Comparison of ENCODE assay signal across 8 mouse cellular contexts in genomic region chr8:13785250-13785763, GRCm38 (mm10). TPM values are rescaled to one million over a fixed set of nuclear protein-coding genes. Genes with fewer than 3 reads are reported as not detected.
A peak's percentile ranks its signal among the peaks of the same experiment; 100 is the strongest.
DNase-seq lines count a peak whose midpoint lies in the region; ATAC-seq and TF ChIP-seq lines count a peak whose summit lies in the region.

Gene Upf3a, plus strand, starts transcription at chr8:13785615.

- no peaks in the 10 kb centered on the region for H3K9me3 ChIP-seq in CH12.LX (replicated peaks; ENCODE audit: low read length)
- H3K9me3 ChIP-seq in forebrain, embryonic 12.5 days = no peaks in the 10 kb centered on the region
- no peaks in the 10 kb centered on the region for H3K9me3 ChIP-seq in heart, postnatal 0 days (replicated peaks; ENCODE audit: control insufficient read depth, low read length)
- no peaks in the 10 kb centered on the region for H3K9me3 ChIP-seq in liver, embryonic 16.5 days (replicated peaks; ENCODE audit: control insufficient read depth, low read length)
- H3K9me3 ChIP-seq in neural tube, embryonic 13.5 days = no peaks in the 10 kb centered on the region

- peak; percentile 94 for ATAC-seq in forebrain, embryonic 12.5 days (ENCODE audit: low FRiP score)
- ATAC-seq in heart, postnatal 0 days (ENCODE audit: insufficient read depth, low read depth) = peak; percentile 95
- peak; percentile 90 for ATAC-seq in liver, embryonic 16.5 days (ENCODE audit: low read depth)
- peak; percentile 97 for ATAC-seq in neural tube, embryonic 13.5 days (ENCODE audit: low read depth)

- TF ChIP-seq CTCF in CH12.LX (conservative IDR thresholded peaks at IDR 0.05 in 1 of 2, IDR thresholded peaks at IDR 0.05 in 1 of 2; ENCODE audit: low read depth in 2 of 2, low read length in 2 of 2) = peak in 1 of 2 experiments; percentile 81; a peak in 2 of 4 replicates
- peak; percentile 84 for TF ChIP-seq CTCF in heart, postnatal 0 days (IDR thresholded peaks at IDR 0.05; ENCODE audit: low read depth)
- peak; percentile 58; the same call in 1 of the 2 replicates for TF ChIP-seq CTCF in testis, adult 2 months (IDR thresholded peaks at IDR 0.05; ENCODE audit: control insufficient read depth, insufficient read depth, insufficient replicate concordance, low read depth, low read length)

- TF ChIP-seq POLR2A in CH12.LX (IDR thresholded peaks at IDR 0.05; ENCODE audit: low read depth, low read length) = peak; percentile 98
- peak; percentile 85; the same call in 1 of the 2 replicates for TF ChIP-seq POLR2A in testis, adult 2 months (IDR thresholded peaks at IDR 0.05; ENCODE audit: control insufficient read depth, low read depth, low read length)

- DNase-seq in CH12.LX (ENCODE audit: extremely low read depth) = peak; percentile 93
- DNase-seq in c-Kit-positive CD71-positive TER-119-negative erythroid progenitor cells, embryonic 14.5 days (ENCODE audit: low read depth) = peak; percentile 88
- peak; percentile 97 for DNase-seq in heart, postnatal 0 days (ENCODE audit: low spot score)
- peak; percentile 92 to 96 for DNase-seq in kidney, postnatal 4 days

- WGBS in forebrain, embryonic 12.5 days = under 1% methylated on average over 46 of the region's 47 CpGs
- under 1% methylated on average over 43 of the region's 47 CpGs for whole genome bisulfite sequencing in heart, postnatal 0 days
- under 1% methylated on average over 47 of the region's 47 CpGs for WGBS in liver, embryonic 16.5 days (ENCODE audit: insufficient replicate concordance)
- under 1% methylated on average over 47 of the region's 47 CpGs for WGBS in neural tube, embryonic 13.5 days

- in situ Hi-C loops in CH12.LX (cut with MboI; ENCODE audit: low pct_ligation_motif_present, low pct_unique_long_range_greater_than_20kb, low sequenced_read_pairs) = loop anchor here (10.0 kb wide), 1 partner anchor 99 kb away; no protein-coding TSS in a partner anchor

- H3K79me2 ChIP-seq in CH12.LX (replicated peaks; ENCODE audit: control insufficient read depth, extremely low read depth, insufficient read depth, poor library complexity, severe bottlenecking) = no peaks in the 10 kb centered on the region; the same call in 1 of the 2 replicates

- H3K27ac ChIP-seq in CH12.LX (ENCODE audit: insufficient read depth, low read depth) = peak within 1 kb of the TSS; percentile 77
- peak within 1 kb of the TSS; percentile 99 for H3K27ac ChIP-seq in forebrain, embryonic 12.5 days
- peak within 1 kb of the TSS; percentile 99 for H3K27ac ChIP-seq in heart, postnatal 0 days (ENCODE audit: low read depth)
- peak within 1 kb of the TSS; percentile 92 for H3K27ac ChIP-seq in liver, embryonic 16.5 days (ENCODE audit: low read length)
- peak within 1 kb of the TSS; percentile 99 for H3K27ac ChIP-seq in neural tube, embryonic 13.5 days (replicated peaks)
- peak within 1 kb of the TSS; percentile 98 for H3K27ac ChIP-seq in testis, adult 2 months (ENCODE audit: control insufficient read depth, insufficient read depth, low read depth, low read length)

- H3K9ac ChIP-seq in CH12.LX (ENCODE audit: insufficient read depth, low read depth) = peak within 1 kb of the TSS; percentile 84
- peak within 1 kb of the TSS; percentile 85 for H3K9ac ChIP-seq in forebrain, embryonic 12.5 days
- H3K9ac ChIP-seq in heart, postnatal 0 days (replicated peaks; ENCODE audit: low read depth, low read length) = peak within 1 kb of the TSS; percentile 95
- peak within 1 kb of the TSS; percentile 90 for H3K9ac ChIP-seq in liver, embryonic 16.5 days (ENCODE audit: low read depth, low read length)
- H3K9ac ChIP-seq in neural tube, embryonic 13.5 days = peak within 1 kb of the TSS; percentile 92

- no peak for TF ChIP-seq EP300 in CH12.LX (IDR thresholded peaks at IDR 0.05; ENCODE audit: low read length)
- no peak; the same call in 1 of the 2 replicates for TF ChIP-seq EP300 in heart, postnatal 0 days (IDR thresholded peaks at IDR 0.05; ENCODE audit: low read depth)

- peaks cover 22 to 47% of the 10 kb centered on the region in 2 experiments for H3K36me3 ChIP-seq in CH12.LX (replicated peaks in 1 of 2; ENCODE audit: control insufficient read depth in 1 of 2, insufficient read depth in 1 of 2, low read length in 1 of 2)
- peaks cover 44% of the 10 kb centered on the region for H3K36me3 ChIP-seq in forebrain, embryonic 12.5 days (replicated peaks)
- H3K36me3 ChIP-seq in heart, postnatal 0 days (replicated peaks; ENCODE audit: control insufficient read depth, insufficient read depth, low read length) = peaks cover 43% of the 10 kb centered on the region
- peaks cover 11% of the 10 kb centered on the region for H3K36me3 ChIP-seq in liver, embryonic 16.5 days (ENCODE audit: control insufficient read depth, insufficient read depth)
- peaks cover 52% of the 10 kb centered on the region for H3K36me3 ChIP-seq in neural tube, embryonic 13.5 days
- peaks cover 3% of the 10 kb centered on the region for H3K36me3 ChIP-seq in testis, adult 2 months (ENCODE audit: control insufficient read depth, insufficient read depth, low read length)

- dilution Hi-C loops in CH12.LX (cut with MboI; ENCODE audit: extremely low pct_ligation_motif_present, extremely low pct_unique_long_range_greater_than_20kb, low sequenced_read_pairs) = no loop called here

- H3K27me3 ChIP-seq in CH12.LX (replicated peaks) = no peaks in the 10 kb centered on the region
- no peaks in the 10 kb centered on the region for H3K27me3 ChIP-seq in forebrain, embryonic 12.5 days
- H3K27me3 ChIP-seq in heart, postnatal 0 days (ENCODE audit: control insufficient read depth, insufficient read depth, low read length) = no peaks in the 10 kb centered on the region
- H3K27me3 ChIP-seq in liver, embryonic 16.5 days (ENCODE audit: control insufficient read depth, insufficient read depth, low read depth, low read length) = no peaks in the 10 kb centered on the region
- H3K27me3 ChIP-seq in neural tube, embryonic 13.5 days = no peaks in the 10 kb centered on the region
- no peaks in the 10 kb centered on the region for H3K27me3 ChIP-seq in testis, adult 2 months (ENCODE audit: control insufficient read depth, insufficient read depth, low read length)

- peak within 1 kb of the TSS; percentile 58 for H3K4me2 ChIP-seq in CH12.LX (ENCODE audit: insufficient read depth, low read depth, poor library complexity, severe bottlenecking)
- H3K4me2 ChIP-seq in forebrain, embryonic 12.5 days = peak within 1 kb of the TSS; percentile 77
- H3K4me2 ChIP-seq in heart, postnatal 0 days (ENCODE audit: low read depth, low read length) = peak within 1 kb of the TSS; percentile 89
- H3K4me2 ChIP-seq in liver, embryonic 16.5 days (ENCODE audit: low read depth, low read length) = peak within 1 kb of the TSS; percentile 71
- H3K4me2 ChIP-seq in neural tube, embryonic 13.5 days = peak within 1 kb of the TSS; percentile 84

- H3K4me3 ChIP-seq in CH12.LX (replicated peaks in 1 of 3; ENCODE audit: low read depth in 2 of 3, low read length in 2 of 3, poor library complexity in 1 of 3) = peak within 1 kb of the TSS; percentile 72 to 75 (median 73)
- peak within 1 kb of the TSS; percentile 72 for H3K4me3 ChIP-seq in forebrain, embryonic 12.5 days (replicated peaks)
- peak within 1 kb of the TSS; percentile 84 for H3K4me3 ChIP-seq in heart, postnatal 0 days (ENCODE audit: low read depth, low read length)
- peak within 1 kb of the TSS; percentile 77 for H3K4me3 ChIP-seq in liver, embryonic 16.5 days (ENCODE audit: low read depth, low read length)
- H3K4me3 ChIP-seq in neural tube, embryonic 13.5 days = peak within 1 kb of the TSS; percentile 68
- H3K4me3 ChIP-seq in testis, adult 2 months (ENCODE audit: control insufficient read depth, low read depth, low read length) = peak within 1 kb of the TSS; percentile 89

- TF ChIP-seq RAD21 in CH12.LX (IDR thresholded peaks at IDR 0.05; ENCODE audit: low read depth, low read length) = no peak; the same call in none of the 2 replicates

- H3K4me1 ChIP-seq in CH12.LX (ENCODE audit: control insufficient read depth in 1 of 2, insufficient read depth in 2 of 2) = peaks cover 5 to 42% of the 10 kb centered on the region in 2 experiments; a peak in 3 of 4 replicates
- H3K4me1 ChIP-seq in forebrain, embryonic 12.5 days = peaks cover 12% of the 10 kb centered on the region
- H3K4me1 ChIP-seq in heart, postnatal 0 days (ENCODE audit: control insufficient read depth, insufficient read depth) = peaks cover 4% of the 10 kb centered on the region; the same call in 1 of the 2 replicates
- peaks cover 13% of the 10 kb centered on the region for H3K4me1 ChIP-seq in liver, embryonic 16.5 days (ENCODE audit: control insufficient read depth, low read depth, low read length)
- peaks cover 22% of the 10 kb centered on the region for H3K4me1 ChIP-seq in neural tube, embryonic 13.5 days (replicated peaks)
- no peaks in the 10 kb centered on the region; the same call in 1 of the 2 replicates for H3K4me1 ChIP-seq in testis, adult 2 months (ENCODE audit: control insufficient read depth, insufficient read depth, low read length)

TF ChIP-seq in CH12.LX, 34 proteins besides CTCF, POLR2A, EP300 and RAD21 (continues in another document):
- TF ChIP-seq ZC3H11A (IDR thresholded peaks at IDR 0.05; ENCODE audit: low read depth, low read length) = no peak
- TF ChIP-seq CHD2 (IDR thresholded peaks at IDR 0.05; ENCODE audit: low read length) = no peak; the same call in none of the 2 replicates
- TF ChIP-seq TCF12 (IDR thresholded peaks at IDR 0.05; ENCODE audit: low read depth, low read length) = peak; percentile 95
- TF ChIP-seq MEF2A (IDR thresholded peaks at IDR 0.05; ENCODE audit: borderline replicate concordance, low read depth, low read length) = peak; percentile 81
- TF ChIP-seq JUND (conservative IDR thresholded peaks at IDR 0.05; ENCODE audit: low read depth, low read length) = no peak
- TF ChIP-seq UBTF (IDR thresholded peaks at IDR 0.05; ENCODE audit: low read depth, low read length) = peak; percentile 69; the same call in 1 of the 2 replicates
- no peak for TF ChIP-seq USF2 (conservative IDR thresholded peaks at IDR 0.05; ENCODE audit: low read depth, low read length)
- TF ChIP-seq USF1 (IDR thresholded peaks at IDR 0.05; ENCODE audit: low read depth, low read length) = no peak
- no peak for TF ChIP-seq ZKSCAN1 (IDR thresholded peaks at IDR 0.05; ENCODE audit: borderline replicate concordance, low read depth, low read length)
- TF ChIP-seq RCOR1 (conservative IDR thresholded peaks at IDR 0.05; ENCODE audit: low read depth, low read length) = peak; percentile 40; the same call in 1 of the 2 replicates

RNA-seq across cellular contexts. Expression of gene Upf3a, which starts in this region (rescaled TPM):
- total RNA-seq in CH12.LX (2012; rRNA removed) (25.0 and 26.6 TPM in 2 replicates), CH12.LX (2014; rRNA removed) (16.4 and 18.1 TPM in 2 replicates)
- 40.5 and 50.6 TPM in 2 replicates for polyA plus RNA-seq in CH12.LX (2012; ENCODE audit: insufficient read length, low read depth)
- polyA plus RNA-seq in forebrain, embryonic 12.5 days (2016; fragmentation: Nextera tagmentation; extraction: Ambion mirVana) = 42.0 and 45.0 TPM in 2 replicates
- 5.8 and 6.4 TPM in 2 replicates for total RNA-seq in heart, postnatal 0 days (2014; rRNA removed; ENCODE audit: low replicate concordance)
- 19.6 and 19.7 TPM in 2 replicates for polyA plus RNA-seq in heart, postnatal 0 days (2015; fragmentation: Nextera tagmentation; extraction: Ambion mirVana)
- 10.0 and 11.5 TPM in 2 replicates for polyA plus RNA-seq in liver, embryonic 16.5 days (2015; fragmentation: Nextera tagmentation; extraction: Ambion mirVana)
- polyA plus RNA-seq in neural tube, embryonic 13.5 days (2015; fragmentation: Nextera tagmentation; extraction: Ambion mirVana) = 42.4 and 46.2 TPM in 2 replicates
- 103 and 110 TPM in 2 replicates for polyA plus RNA-seq in testis, adult 2 months (2012; rRNA removed)

Comparison
In these comparisons a context has a peak if more than half of its experiments do, and no peak if none do; other contexts are left out.
1. Peak in every context shown above with its lines: DNase-seq, ATAC-seq, H3K4me3 ChIP-seq and H3K27ac ChIP-seq.